Mouse (Mus musculus) stomach, embryonic 15.5 days (tissue): ENCODE data around the gene Hnf4a. TPM values are rescaled to one million over a fixed set of nuclear protein-coding genes. Genes with fewer than 3 reads are reported as not detected.

ENCODE experiments used
- ATAC-seq: fragments of 200-750 bp; cut with Nextera tagmentation; 2 replicates; pipeline ENCODE4 v1.8.0; 2017; ENCODE audit warnings: low read depth, moderate number of reproducible peaks, moderate TSS enrichment; ENCODE audit not compliant: insufficient read depth, low FRiP score
- H3K27ac ChIP-seq: fragments of 300-500 bp; sonication (generic); 2 replicates; pipeline ENCODE4 v1.5.1; 2015; ENCODE audit warnings: mild to moderate bottlenecking, inconsistent platforms
- H3K27me3 ChIP-seq: fragments of 300-500 bp; sonication (generic); replicated peaks from 2 replicates; pipeline ENCODE4 v1.6.1; 2015; ENCODE audit warnings: inconsistent platforms
- H3K36me3 ChIP-seq: fragments of 300-500 bp; sonication (generic); 2 replicates; pipeline ENCODE4 v1.6.1; 2015; ENCODE audit warnings: inconsistent platforms
- H3K4me1 ChIP-seq: fragments of 300-500 bp; sonication (generic); 2 replicates; pipeline ENCODE4 v1.6.1; 2015; ENCODE audit warnings: inconsistent platforms
- H3K4me2 ChIP-seq: fragments of 300-500 bp; sonication (generic); 2 replicates; pipeline ENCODE4 v1.6.1; 2015; ENCODE audit warnings: mild to moderate bottlenecking, inconsistent platforms
- H3K4me3 ChIP-seq: fragments of 300-500 bp; sonication (generic); replicated peaks from 2 replicates; pipeline ENCODE4 v1.5.1; 2015; ENCODE audit warnings: inconsistent platforms
- H3K9ac ChIP-seq: fragments of 300-500 bp; sonication (generic); 2 replicates; pipeline ENCODE4 v1.6.1; 2015; ENCODE audit warnings: inconsistent platforms
- H3K9me3 ChIP-seq: fragments of 300-500 bp; sonication (generic); 2 replicates; pipeline ENCODE4 v1.6.1; 2016; ENCODE audit warnings: inconsistent platforms
- WGBS: fragments of 180-500 bp; shearing (Covaris S2); methylation state at CpG from one replicate; pipeline ENCODE4 v1.1.7; 2015; 5-methylcytosine and 5-hydroxymethylcytosine counted together
- polyA plus RNA-seq: library from polyadenylated mRNA; unstranded; fragments of >200 nt; fragmentation: Nextera tagmentation; extraction: Ambion mirVana; gene quantifications from 2 replicates; pipeline ENCODE4 v1.2.1, GENCODE M21; 2015

The Hnf4a gene
- polyA plus RNA-seq, 1 experiment from 2014 or later: 33.6 TPM

- Histone ChIP-seq H3K27me3 (no peaks in the 10 kb centered on the region), H3K4me2 (no peak overlapping the region), H3K9ac (no peak overlapping the region), H3K27ac (no peak overlapping the region), H3K4me1 (no peaks in the 10 kb centered on the region), H3K9me3 (no peaks in the 10 kb centered on the region), H3K36me3 (no peaks in the 10 kb centered on the region), H3K4me3 (no peak overlapping the region)
- ATAC-seq: no peak
- WGBS: 65% methylated on average over 6 of the region's 6 CpGs
These were observed 48.4 kb downstream of the Hnf4a start for GRCm38 (mm10) chr2:163554996-163555395.

GRCm38 (mm10) chr2:163555417-163555816 is 48.8 kb downstream of the Hnf4a start:
- no peaks in the 10 kb centered on the region for H3K27me3 ChIP-seq
- H3K27ac ChIP-seq: no peak overlapping the region
- H3K36me3 ChIP-seq: no peaks in the 10 kb centered on the region
- no peak overlapping the region for H3K9ac ChIP-seq
- 59% methylated on average over 13 of the region's 13 CpGs for WGBS
- no peak for ATAC-seq
- H3K4me2 ChIP-seq: no peak overlapping the region
- no peaks in the 10 kb centered on the region for H3K4me1 ChIP-seq
- no peak overlapping the region for H3K4me3 ChIP-seq
- no peaks in the 10 kb centered on the region for H3K9me3 ChIP-seq

DNA sequence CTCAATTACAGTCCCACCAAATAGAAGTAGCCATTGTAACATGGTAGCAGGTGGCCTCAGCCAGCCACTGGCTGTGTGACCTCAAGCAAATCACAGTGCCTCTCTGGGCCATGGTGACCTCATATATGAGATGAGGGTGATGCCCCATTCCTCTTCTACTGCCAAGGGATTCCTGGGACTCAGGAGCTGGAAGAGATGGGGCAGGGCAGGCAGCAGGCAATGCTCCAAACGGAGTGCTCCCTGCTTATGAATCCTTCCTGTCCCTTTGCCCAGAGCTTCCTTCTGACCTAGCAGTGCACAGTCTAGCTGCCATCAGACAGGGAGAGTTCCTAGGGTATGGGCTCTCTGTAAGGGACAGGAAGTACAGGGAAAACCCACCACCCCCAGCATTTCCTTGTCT is 51.9 kb downstream of the Hnf4a start:
- no peak for ATAC-seq
- H3K9me3 ChIP-seq: no peaks in the 10 kb centered on the region
- no peak overlapping the region for H3K4me3 ChIP-seq
- H3K4me2 ChIP-seq: no peak overlapping the region
- no peaks in the 10 kb centered on the region for H3K4me1 ChIP-seq
- H3K9ac ChIP-seq: no peak overlapping the region
- H3K36me3 ChIP-seq: no peaks in the 10 kb centered on the region
- WGBS: 69% methylated on average over 1 of the region's 1 CpGs
- H3K27me3 ChIP-seq: no peaks in the 10 kb centered on the region
- no peak overlapping the region for H3K27ac ChIP-seq

GRCm38 (mm10) chr2:163559236-163559635 is 52.6 kb downstream of the Hnf4a start:
- Histone ChIP-seq H3K36me3 (no peaks in the 10 kb centered on the region), H3K4me3 (no peak overlapping the region), H3K27ac (no peak overlapping the region), H3K27me3 (no peaks in the 10 kb centered on the region), H3K4me2 (no peak overlapping the region), H3K4me1 (no peaks in the 10 kb centered on the region), H3K9me3 (no peaks in the 10 kb centered on the region), H3K9ac (no peak overlapping the region)
- WGBS: 66% methylated on average over 5 of the region's 5 CpGs
- no peak for ATAC-seq

GRCm38 (mm10) chr2:163560247-163560646 is 53.6 kb downstream of the Hnf4a start:
- WGBS: 84% methylated on average over 3 of the region's 3 CpGs
- Histone ChIP-seq H3K9me3 (no peaks in the 10 kb centered on the region), H3K4me3 (no peak overlapping the region), H3K27ac (no peak overlapping the region), H3K9ac (no peak overlapping the region), H3K4me1 (no peaks in the 10 kb centered on the region), H3K27me3 (no peaks in the 10 kb centered on the region), H3K36me3 (no peaks in the 10 kb centered on the region), H3K4me2 (no peak overlapping the region)
- no peak for ATAC-seq

- H3K4me3 ChIP-seq: no peak overlapping the region
- H3K27ac ChIP-seq: no peak overlapping the region
- no peaks in the 10 kb centered on the region for H3K4me1 ChIP-seq
- no peak overlapping the region for H3K9ac ChIP-seq
- no peak for ATAC-seq
- no peaks in the 10 kb centered on the region for H3K27me3 ChIP-seq
- H3K9me3 ChIP-seq: no peaks in the 10 kb centered on the region
- 67% methylated on average over 13 of the region's 13 CpGs for WGBS
- H3K36me3 ChIP-seq: no peaks in the 10 kb centered on the region
- no peak overlapping the region for H3K4me2 ChIP-seq
These were observed 54.8 kb downstream of the Hnf4a start for GRCm38 (mm10) chr2:163561258-163561948.

DNA sequence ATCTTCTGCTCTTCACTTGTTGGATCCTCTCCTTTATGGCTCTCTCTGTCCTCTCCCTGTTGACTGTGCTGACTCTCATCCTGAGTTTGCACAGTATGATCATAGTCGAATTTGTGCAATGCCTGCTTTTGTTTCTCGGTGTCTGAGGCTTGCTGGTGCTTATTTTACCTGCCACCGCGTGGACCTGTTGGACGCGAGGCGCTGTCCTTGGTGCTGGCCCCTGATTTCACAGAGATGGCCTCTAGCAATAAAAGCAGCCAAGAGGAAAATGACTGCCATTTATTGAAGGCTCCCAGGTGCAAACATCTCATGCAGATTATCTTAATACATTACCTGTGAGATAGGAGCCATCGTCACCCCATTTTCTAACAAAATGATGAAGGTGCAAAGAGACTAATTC is 58.0 kb downstream of the Hnf4a start:
- Histone ChIP-seq H3K4me3 (no peak overlapping the region), H3K27ac (no peak overlapping the region), H3K9me3 (no peaks in the 10 kb centered on the region), H3K36me3 (no peaks in the 10 kb centered on the region), H3K9ac (no peak overlapping the region), H3K4me1 (no peaks in the 10 kb centered on the region), H3K27me3 (no peaks in the 10 kb centered on the region), H3K4me2 (no peak overlapping the region)
- WGBS: 22% methylated on average over 8 of the region's 8 CpGs
- ATAC-seq: no peak

DNA sequence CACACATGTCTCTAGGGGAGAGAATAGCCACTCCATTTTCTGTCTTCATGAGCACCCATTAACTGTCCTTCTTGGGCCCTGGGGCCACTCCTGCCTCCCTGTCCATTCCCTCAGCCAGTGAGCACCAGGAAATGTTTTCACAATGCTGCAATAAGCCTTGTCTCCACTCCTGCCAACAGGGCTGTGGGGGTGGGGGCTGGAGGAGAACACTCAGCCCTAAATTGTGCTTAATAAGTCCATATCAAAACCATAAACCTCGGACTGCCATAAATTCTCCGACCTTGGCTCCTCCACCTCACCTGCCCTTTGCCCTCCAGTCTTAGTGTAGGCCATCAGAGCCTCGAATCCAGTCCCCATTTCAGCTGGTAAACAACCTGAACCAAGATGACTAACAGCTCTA is 67.7 kb downstream of the Hnf4a start:
- H3K27ac ChIP-seq: no peak overlapping the region
- no peaks in the 10 kb centered on the region for H3K36me3 ChIP-seq
- no peak overlapping the region for H3K4me3 ChIP-seq
- H3K27me3 ChIP-seq: no peaks in the 10 kb centered on the region
- no peaks in the 10 kb centered on the region for H3K4me1 ChIP-seq
- ATAC-seq: no peak
- H3K4me2 ChIP-seq: no peak overlapping the region
- 72% methylated on average over 3 of the region's 3 CpGs for WGBS
- H3K9me3 ChIP-seq: no peaks in the 10 kb centered on the region
- H3K9ac ChIP-seq: no peak overlapping the region

DNA sequence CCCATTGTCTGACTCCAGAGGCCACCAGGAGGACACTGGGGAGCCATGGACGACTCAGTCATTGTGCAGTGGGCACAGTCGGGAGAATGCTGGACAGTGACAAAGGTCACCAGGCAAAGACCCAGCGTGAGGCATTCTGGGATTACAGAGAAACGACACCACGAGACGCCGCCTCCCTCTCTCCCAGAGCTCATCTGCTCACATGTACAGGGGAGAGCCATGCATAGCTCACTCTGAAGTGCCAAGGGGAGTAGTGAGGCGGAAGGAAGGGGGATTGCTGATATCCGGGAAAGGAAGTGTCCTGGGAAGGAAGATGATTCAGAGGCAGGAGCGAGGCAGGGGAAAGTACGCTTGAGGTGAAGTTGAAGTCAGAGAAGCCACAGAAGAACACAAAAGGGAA is 68.6 kb downstream of the Hnf4a start:
- Histone ChIP-seq H3K4me1 (no peaks in the 10 kb centered on the region), H3K9me3 (no peaks in the 10 kb centered on the region), H3K36me3 (no peaks in the 10 kb centered on the region), H3K9ac (no peak overlapping the region), H3K27ac (no peak overlapping the region), H3K27me3 (no peaks in the 10 kb centered on the region), H3K4me2 (peak overlapping the region; percentile 30), H3K4me3 (no peak overlapping the region)
- no peak; the same call in 1 of the 2 replicates for ATAC-seq
- 41% methylated on average over 11 of the region's 11 CpGs for WGBS

DNA sequence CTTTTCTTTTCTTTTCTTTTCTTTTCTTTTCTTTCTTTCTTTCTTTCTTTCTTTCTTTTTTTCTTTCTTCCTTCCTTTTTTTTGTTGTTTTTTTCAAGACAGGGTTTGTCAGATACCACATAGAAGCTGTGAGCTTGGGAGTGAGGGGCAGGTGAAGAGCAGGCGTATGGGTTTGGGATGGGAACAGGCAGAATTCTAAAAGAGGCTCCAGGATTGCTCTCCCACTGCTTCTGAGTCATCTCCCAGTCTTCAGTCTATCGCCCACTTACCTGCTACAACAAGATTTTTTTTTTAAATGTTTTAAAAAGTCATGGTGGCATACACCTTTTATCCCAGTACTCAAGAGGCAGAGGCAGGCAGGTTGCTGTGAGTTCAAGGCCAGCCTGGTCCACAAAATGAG is 71.4 kb downstream of the Hnf4a start:
- Histone ChIP-seq H3K4me2 (no peak overlapping the region), H3K36me3 (no peaks in the 10 kb centered on the region), H3K27ac (no peak overlapping the region), H3K9me3 (no peaks in the 10 kb centered on the region), H3K4me1 (no peaks in the 10 kb centered on the region), H3K9ac (no peak overlapping the region), H3K4me3 (no peak overlapping the region), H3K27me3 (no peaks in the 10 kb centered on the region)
- ATAC-seq: no peak
- WGBS: 84% methylated on average over 2 of the region's 2 CpGs

DNA sequence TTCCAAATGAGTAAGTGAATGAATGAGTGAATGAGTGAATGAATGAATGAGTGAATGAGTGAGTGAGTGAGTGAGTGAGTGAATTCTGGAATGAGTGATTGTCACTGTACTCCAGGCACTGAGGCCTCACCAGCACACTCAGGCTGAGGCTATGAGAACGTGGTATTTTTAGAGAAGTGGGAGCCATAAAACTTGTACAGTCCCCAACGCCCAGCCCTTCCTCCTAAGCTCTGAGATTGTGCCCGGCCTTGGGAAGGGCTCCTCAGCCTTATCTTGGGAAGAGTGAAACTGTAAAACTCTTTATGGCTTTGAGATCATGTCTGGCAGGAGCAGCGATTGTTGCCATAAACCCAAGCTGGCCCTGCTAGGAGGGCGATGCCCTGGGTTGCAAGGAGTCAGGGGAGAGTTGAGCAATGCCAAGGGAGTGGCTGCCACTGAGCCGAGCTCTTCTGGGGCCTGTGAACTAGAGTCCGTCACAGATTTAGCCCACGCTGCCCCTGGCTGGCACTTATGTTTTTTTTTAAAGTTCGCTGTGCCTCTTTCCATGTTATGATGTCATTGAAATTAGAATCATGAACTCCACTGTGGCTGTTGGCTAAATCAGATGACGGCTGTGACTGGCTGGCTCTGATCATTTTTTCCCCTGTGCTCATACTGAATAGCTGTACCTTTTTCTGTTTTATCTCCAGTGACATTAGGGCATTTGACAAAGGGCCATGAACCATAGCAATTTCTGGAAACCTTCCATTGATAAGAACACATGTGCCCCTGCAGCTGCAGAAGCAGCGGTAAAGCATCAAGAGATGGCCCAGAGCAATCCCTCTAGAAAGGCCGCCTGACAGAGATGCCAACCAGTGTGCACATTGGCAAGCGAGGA is 73.7 kb downstream of the Hnf4a start:
- H3K27me3 ChIP-seq: no peaks in the 10 kb centered on the region
- no peak overlapping the region for H3K9ac ChIP-seq
- H3K27ac ChIP-seq: no peak overlapping the region
- peak; percentile 74; the same call in 1 of the 2 replicates for ATAC-seq
- no peaks in the 10 kb centered on the region for H3K4me1 ChIP-seq
- H3K4me2 ChIP-seq: no peak overlapping the region
- no peaks in the 10 kb centered on the region for H3K36me3 ChIP-seq
- no peaks in the 10 kb centered on the region for H3K9me3 ChIP-seq
- 74% methylated on average over 13 of the region's 13 CpGs for WGBS
- H3K4me3 ChIP-seq: no peak overlapping the region

DNA sequence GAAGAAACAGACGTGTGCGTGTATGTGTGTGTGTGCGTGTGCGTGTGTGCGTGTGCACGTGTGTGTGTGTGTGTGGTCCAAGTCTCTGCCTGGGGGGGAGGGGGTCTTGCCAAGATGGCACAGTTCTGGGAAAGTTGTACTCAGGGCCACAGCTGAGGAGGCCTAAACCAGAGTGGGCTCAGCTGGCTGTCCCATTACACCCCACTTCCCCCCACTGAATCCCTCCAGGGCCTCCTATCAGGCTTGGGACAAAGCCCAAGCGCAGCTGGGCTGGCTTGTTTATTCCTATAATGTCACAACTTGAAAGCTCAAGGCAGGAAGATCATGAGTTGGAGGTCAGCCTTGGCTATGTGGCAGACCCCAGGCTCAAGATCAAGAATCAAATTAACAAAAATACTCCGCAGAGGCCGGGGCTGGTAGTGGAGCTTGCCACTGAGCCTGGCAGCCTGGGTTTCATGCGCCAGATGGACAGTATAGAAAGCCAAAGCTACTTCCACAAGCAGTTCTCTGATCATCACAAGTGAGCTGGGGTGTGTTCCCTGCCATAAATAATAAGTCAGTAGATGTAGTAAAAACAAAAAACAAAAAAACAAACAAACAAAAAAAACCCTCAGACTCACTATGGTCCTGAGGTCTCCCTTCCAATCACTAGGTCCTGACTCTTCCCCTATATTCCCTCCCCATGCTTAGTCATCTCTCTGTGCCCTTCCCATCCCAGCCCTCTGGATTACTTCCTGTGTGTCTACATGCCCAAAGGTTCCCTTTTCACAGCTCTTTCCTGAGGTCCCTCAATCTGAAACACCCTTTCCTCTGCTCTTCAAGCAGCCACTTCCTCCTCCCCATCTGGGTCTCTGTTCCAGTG is 76.8 kb downstream of the Hnf4a start:
- H3K27ac ChIP-seq: no peak overlapping the region
- no peaks in the 10 kb centered on the region for H3K4me1 ChIP-seq
- no peak overlapping the region for H3K9ac ChIP-seq
- no peak overlapping the region for H3K4me3 ChIP-seq
- ATAC-seq: no peak
- no peaks in the 10 kb centered on the region for H3K36me3 ChIP-seq
- no peaks in the 10 kb centered on the region for H3K9me3 ChIP-seq
- no peaks in the 10 kb centered on the region for H3K27me3 ChIP-seq
- H3K4me2 ChIP-seq: no peak overlapping the region
- WGBS: 83% methylated on average over 10 of the region's 10 CpGs
